Comparison of ENCODE assay signal across 13 mouse cellular contexts in genomic region chr17:63184844-63185504, GRCm38 (mm10).
DNase-seq lines count a peak whose midpoint lies in the region; ATAC-seq lines count a peak whose summit lies in the region.
"Had no signal": no experiment of that assay in that cellular context is flagged by ENCODE, and none has a peak within 500 bp of the region (broad histone marks: within the 10 kb centered on the region; RNA-seq: fewer than 3 reads in every experiment).

No protein-coding gene starts in this region.

- peak; percentile 66 for ATAC-seq in forebrain, embryonic 11.5 days (replicated peaks; ENCODE audit: low FRiP score)
- no peak for ATAC-seq in forebrain, embryonic 16.5 days
- ATAC-seq in lung, embryonic 16.5 days (ENCODE audit: low read depth): 0 out of 2 replicates have a peak, but pooled peaks have one; percentile 12
- ATAC-seq in hindbrain, embryonic 15.5 days (ENCODE audit: low FRiP score, low read depth): 0 out of 2 replicates have a peak, but pooled peaks have one; percentile 40
- ATAC-seq in neural tube, embryonic 14.5 days (ENCODE audit: low read depth): peak; percentile 46; the same call in 1 of the 2 replicates
- no peak for ATAC-seq in monocyte, adult 5-6 weeks (replicated peaks; ENCODE audit: insufficient number of reproducible peaks, low FRiP score, low TSS enrichment, poor library complexity, severe bottlenecking)
- no peak for ATAC-seq in erythroid progenitor cell, adult 5-6 weeks (replicated peaks; ENCODE audit: low FRiP score, poor library complexity, severe bottlenecking)

- WGBS in forebrain, embryonic 11.5 days: 40% methylated on average over 10 of the region's 10 CpGs
- WGBS in forebrain, embryonic 16.5 days: 35% methylated on average over 10 of the region's 10 CpGs
- 62% methylated on average over 10 of the region's 10 CpGs for WGBS in lung, embryonic 16.5 days
- 32% methylated on average over 10 of the region's 10 CpGs for WGBS in hindbrain, embryonic 15.5 days
- 26% methylated on average over 10 of the region's 10 CpGs for WGBS in neural tube, embryonic 14.5 days

- H3K4me1 ChIP-seq in forebrain, embryonic 11.5 days (replicated peaks; ENCODE audit: control insufficient read depth, insufficient read depth, low read length): peaks cover 9% of the 10 kb centered on the region; the same call in 1 of the 2 replicates
- H3K4me1 ChIP-seq in forebrain, embryonic 16.5 days (replicated peaks; ENCODE audit: control insufficient read depth, insufficient read depth, low read length): peaks cover 8% of the 10 kb centered on the region
- peaks cover 9% of the 10 kb centered on the region for H3K4me1 ChIP-seq in lung, embryonic 16.5 days (replicated peaks; ENCODE audit: control insufficient read depth, insufficient read depth, low read length)
- peaks cover 10% of the 10 kb centered on the region; the same call in 1 of the 2 replicates for H3K4me1 ChIP-seq in hindbrain, embryonic 15.5 days (replicated peaks)
- peaks cover 10% of the 10 kb centered on the region for H3K4me1 ChIP-seq in neural tube, embryonic 14.5 days (ENCODE audit: control insufficient read depth, insufficient read depth, low read length)

- peak overlapping the region; percentile 26; the same call in 1 of the 2 replicates for H3K4me2 ChIP-seq in forebrain, embryonic 11.5 days (ENCODE audit: low read depth, low read length, severe bottlenecking)
- no peak overlapping the region; the same call in 1 of the 2 replicates for H3K4me2 ChIP-seq in forebrain, embryonic 16.5 days (ENCODE audit: low read length)
- H3K4me2 ChIP-seq in lung, embryonic 16.5 days (ENCODE audit: low read depth, low read length): no peak overlapping the region
- H3K4me2 ChIP-seq in hindbrain, embryonic 15.5 days: 0 out of 2 replicates have a peak overlapping the region, but pooled peaks have one; percentile 15
- no peak overlapping the region for H3K4me2 ChIP-seq in neural tube, embryonic 14.5 days (ENCODE audit: low read depth, low read length)
- H3K4me2 ChIP-seq: lung, embryonic 15.5 days had no signal

- no peak overlapping the region for H3K4me3 ChIP-seq in forebrain, embryonic 11.5 days (ENCODE audit: low read depth, low read length)
- H3K4me3 ChIP-seq in forebrain, embryonic 16.5 days (replicated peaks; ENCODE audit: low read length): no peak overlapping the region
- H3K4me3 ChIP-seq in lung, embryonic 16.5 days (ENCODE audit: low read length): no peak overlapping the region
- H3K4me3 ChIP-seq in hindbrain, embryonic 15.5 days: no peak overlapping the region
- H3K4me3 ChIP-seq in neural tube, embryonic 14.5 days (ENCODE audit: low read depth, low read length): no peak overlapping the region
- H3K4me3 ChIP-seq: lung, embryonic 15.5 days had no signal

- no peaks in the 10 kb centered on the region for H3K27me3 ChIP-seq in forebrain, embryonic 11.5 days (ENCODE audit: control insufficient read depth, insufficient read depth, low read length)
- H3K27me3 ChIP-seq in forebrain, embryonic 16.5 days (replicated peaks; ENCODE audit: control insufficient read depth, insufficient read depth, low read length): no peaks in the 10 kb centered on the region
- no peaks in the 10 kb centered on the region for H3K27me3 ChIP-seq in lung, embryonic 16.5 days (ENCODE audit: control insufficient read depth, insufficient read depth, low read depth, low read length)
- H3K27me3 ChIP-seq in hindbrain, embryonic 15.5 days: no peaks in the 10 kb centered on the region
- H3K27me3 ChIP-seq in neural tube, embryonic 14.5 days (ENCODE audit: control insufficient read depth, insufficient read depth, low read length): no peaks in the 10 kb centered on the region
- H3K27me3 ChIP-seq: lung, embryonic 15.5 days had no signal

- no peak for DNase-seq in forebrain, embryonic 11.5 days (ENCODE audit: low spot score)
- DNase-seq in lung, postnatal 36 days: no peak
- DNase-seq: cerebellum, adult 9-10 months; kidney, adult 9 months; right cerebral cortex, postnatal 14 days; thymus, postnatal 25 days had no signal

- H3K36me3 ChIP-seq in forebrain, embryonic 11.5 days (ENCODE audit: control insufficient read depth, insufficient read depth, low read length): no peaks in the 10 kb centered on the region
- no peaks in the 10 kb centered on the region for H3K36me3 ChIP-seq in forebrain, embryonic 16.5 days (ENCODE audit: control insufficient read depth, insufficient read depth)
- no peaks in the 10 kb centered on the region for H3K36me3 ChIP-seq in lung, embryonic 16.5 days (ENCODE audit: control insufficient read depth, insufficient read depth, low read length)
- no peaks in the 10 kb centered on the region for H3K36me3 ChIP-seq in hindbrain, embryonic 15.5 days
- H3K36me3 ChIP-seq in neural tube, embryonic 14.5 days (ENCODE audit: control insufficient read depth, insufficient read depth, low read length): no peaks in the 10 kb centered on the region
- H3K36me3 ChIP-seq: lung, embryonic 15.5 days had no signal

- H3K27ac ChIP-seq in forebrain, embryonic 11.5 days (ENCODE audit: low read depth, low read length): no peak overlapping the region
- H3K27ac ChIP-seq in forebrain, embryonic 16.5 days (ENCODE audit: low read length): no peak overlapping the region
- no peak overlapping the region for H3K27ac ChIP-seq in lung, embryonic 16.5 days (ENCODE audit: low read length)
- no peak overlapping the region for H3K27ac ChIP-seq in hindbrain, embryonic 15.5 days (replicated peaks)
- H3K27ac ChIP-seq in neural tube, embryonic 14.5 days (ENCODE audit: low read depth, low read length): no peak overlapping the region
- H3K27ac ChIP-seq: lung, embryonic 15.5 days had no signal

- no peak overlapping the region for H3K9ac ChIP-seq in forebrain, embryonic 11.5 days (ENCODE audit: low read length)
- H3K9ac ChIP-seq in forebrain, embryonic 16.5 days (replicated peaks; ENCODE audit: low read depth, low read length): no peak overlapping the region
- no peak overlapping the region for H3K9ac ChIP-seq in lung, embryonic 16.5 days (ENCODE audit: low read length)
- H3K9ac ChIP-seq in hindbrain, embryonic 15.5 days: no peak overlapping the region
- no peak overlapping the region for H3K9ac ChIP-seq in neural tube, embryonic 14.5 days (replicated peaks; ENCODE audit: low read depth, low read length)
- H3K9ac ChIP-seq: lung, embryonic 15.5 days had no signal

- H3K9me3 ChIP-seq in forebrain, embryonic 11.5 days (ENCODE audit: control insufficient read depth, low read length): no peaks in the 10 kb centered on the region
- no peaks in the 10 kb centered on the region for H3K9me3 ChIP-seq in forebrain, embryonic 16.5 days (ENCODE audit: control insufficient read depth, low read length)
- no peaks in the 10 kb centered on the region for H3K9me3 ChIP-seq in lung, embryonic 16.5 days (ENCODE audit: control insufficient read depth, low read length)
- no peaks in the 10 kb centered on the region for H3K9me3 ChIP-seq in hindbrain, embryonic 15.5 days
- H3K9me3 ChIP-seq in neural tube, embryonic 14.5 days (ENCODE audit: control insufficient read depth, low read length): no peaks in the 10 kb centered on the region
- H3K9me3 ChIP-seq: lung, embryonic 15.5 days had no signal

Comparison
In these comparisons a context has a peak if more than half of its experiments do, and no peak if none do; other contexts are left out.
1. ATAC-seq: peak in forebrain, embryonic 11.5 days (single experiment), lung, embryonic 16.5 days (single experiment), hindbrain, embryonic 15.5 days (single experiment) and neural tube, embryonic 14.5 days (single experiment); none in forebrain, embryonic 16.5 days (single experiment), monocyte, adult 5-6 weeks (single experiment) and erythroid progenitor cell, adult 5-6 weeks (single experiment).
2. H3K4me2 ChIP-seq: peak in forebrain, embryonic 11.5 days (single experiment) and hindbrain, embryonic 15.5 days (single experiment); none in forebrain, embryonic 16.5 days (single experiment), lung, embryonic 16.5 days (single experiment) and neural tube, embryonic 14.5 days (single experiment).